Comparison of ENCODE assay signal across 9 mouse cellular contexts in genomic region chr6:134243546-134243945, GRCm38 (mm10).
DNase-seq lines count a peak whose midpoint lies in the region; ATAC-seq lines count a peak whose summit lies in the region.
"Had no signal": no experiment of that assay in that cellular context is flagged by ENCODE, and none has a peak within 500 bp of the region (broad histone marks: within the 10 kb centered on the region; RNA-seq: fewer than 3 reads in every experiment).

No protein-coding gene starts in this region.

- peaks cover 4% of the 10 kb centered on the region; the same call in 1 of the 2 replicates for H3K4me1 ChIP-seq in limb, embryonic 15.5 days
- peaks cover under 1% of the 10 kb centered on the region; the same call in 1 of the 2 replicates for H3K4me1 ChIP-seq in limb, embryonic 10.5 days
- peaks cover 18% of the 10 kb centered on the region for H3K4me1 ChIP-seq in heart, embryonic 11.5 days (ENCODE audit: control insufficient read depth, insufficient read depth, low read length)
- no peaks in the 10 kb centered on the region for H3K4me1 ChIP-seq in stomach, embryonic 14.5 days (ENCODE audit: control insufficient read depth, insufficient read depth, low read length)

- no peaks in the 10 kb centered on the region for H3K27me3 ChIP-seq in limb, embryonic 15.5 days
- no peaks in the 10 kb centered on the region for H3K27me3 ChIP-seq in limb, embryonic 10.5 days (ENCODE audit: low read depth, poor library complexity, severe bottlenecking)
- H3K27me3 ChIP-seq in heart, embryonic 11.5 days (ENCODE audit: control insufficient read depth, insufficient read depth, low read length), result no peaks in the 10 kb centered on the region
- no peaks in the 10 kb centered on the region for H3K27me3 ChIP-seq in stomach, embryonic 14.5 days (ENCODE audit: control insufficient read depth, insufficient read depth, low read length)

- H3K36me3 ChIP-seq in limb, embryonic 15.5 days, result peaks cover 24% of the 10 kb centered on the region
- peaks cover 51% of the 10 kb centered on the region for H3K36me3 ChIP-seq in limb, embryonic 10.5 days
- H3K36me3 ChIP-seq in heart, embryonic 11.5 days (ENCODE audit: control insufficient read depth, insufficient read depth, low read length), result peaks cover 11% of the 10 kb centered on the region
- peaks cover 8% of the 10 kb centered on the region; the same call in 1 of the 2 replicates for H3K36me3 ChIP-seq in stomach, embryonic 14.5 days (ENCODE audit: control insufficient read depth, insufficient read depth, low read length)

- H3K9me3 ChIP-seq in limb, embryonic 15.5 days, result no peaks in the 10 kb centered on the region
- no peaks in the 10 kb centered on the region for H3K9me3 ChIP-seq in limb, embryonic 10.5 days (replicated peaks)
- H3K9me3 ChIP-seq in heart, embryonic 11.5 days (replicated peaks; ENCODE audit: control insufficient read depth, low read length), result no peaks in the 10 kb centered on the region; the same call in 1 of the 2 replicates
- no peaks in the 10 kb centered on the region for H3K9me3 ChIP-seq in stomach, embryonic 14.5 days (ENCODE audit: control insufficient read depth, low read depth, low read length)

- ATAC-seq in limb, embryonic 15.5 days (ENCODE audit: insufficient number of reproducible peaks, low FRiP score, low TSS enrichment, low read depth), result no peak
- ATAC-seq in heart, embryonic 11.5 days (replicated peaks; ENCODE audit: insufficient number of reproducible peaks, low FRiP score, low TSS enrichment), result no peak
- ATAC-seq in stomach, embryonic 14.5 days (ENCODE audit: insufficient number of reproducible peaks, insufficient read depth, low FRiP score, low read depth), result no peak

- no peak overlapping the region for H3K4me3 ChIP-seq in limb, embryonic 15.5 days
- H3K4me3 ChIP-seq in limb, embryonic 10.5 days, result no peak overlapping the region
- H3K4me3 ChIP-seq in heart, embryonic 11.5 days (ENCODE audit: low read depth, low read length), result no peak overlapping the region
- H3K4me3 ChIP-seq in stomach, embryonic 14.5 days (ENCODE audit: low read depth, low read length), result no peak overlapping the region

- WGBS in limb, embryonic 15.5 days, result 64% methylated on average over 4 of the region's 4 CpGs
- 79% methylated on average over 4 of the region's 4 CpGs for WGBS in limb, embryonic 10.5 days
- WGBS in heart, embryonic 11.5 days (ENCODE audit: insufficient replicate concordance), result 59% methylated on average over 4 of the region's 4 CpGs
- 70% methylated on average over 4 of the region's 4 CpGs for WGBS in stomach, embryonic 14.5 days

- no peak overlapping the region for H3K9ac ChIP-seq in limb, embryonic 15.5 days
- H3K9ac ChIP-seq in heart, embryonic 11.5 days (ENCODE audit: low read depth, low read length), result no peak overlapping the region
- H3K9ac ChIP-seq in stomach, embryonic 14.5 days (replicated peaks; ENCODE audit: low read depth, low read length), result no peak overlapping the region

- no peak for DNase-seq in limb, embryonic 10.5 days (ENCODE audit: low spot score)
- peak; percentile 33 for DNase-seq in kidney, postnatal 10 days
- DNase-seq in thymus, postnatal 14 days, result no peak
- no peak for DNase-seq in cerebellum, postnatal 36 days
- no peak for DNase-seq in testis, postnatal 10 days (ENCODE audit: low spot score)
- DNase-seq: midbrain, embryonic 14.5 days had no signal

- H3K27ac ChIP-seq in limb, embryonic 15.5 days, result 0 out of 2 replicates have a peak overlapping the region, but pooled peaks have one; percentile 13
- H3K27ac ChIP-seq in limb, embryonic 10.5 days, result no peak overlapping the region
- H3K27ac ChIP-seq in heart, embryonic 11.5 days (ENCODE audit: low read depth, low read length), result peak overlapping the region; percentile 73
- peak overlapping the region; percentile 27; the same call in 1 of the 2 replicates for H3K27ac ChIP-seq in stomach, embryonic 14.5 days (ENCODE audit: low read length)

- H3K4me2 ChIP-seq in limb, embryonic 15.5 days, result no peak overlapping the region
- no peak overlapping the region for H3K4me2 ChIP-seq in heart, embryonic 11.5 days
- H3K4me2 ChIP-seq in stomach, embryonic 14.5 days (replicated peaks; ENCODE audit: low read depth, low read length), result no peak overlapping the region
